ENCODE assay signal across 35 mouse cellular contexts in the genomic region with DNA sequence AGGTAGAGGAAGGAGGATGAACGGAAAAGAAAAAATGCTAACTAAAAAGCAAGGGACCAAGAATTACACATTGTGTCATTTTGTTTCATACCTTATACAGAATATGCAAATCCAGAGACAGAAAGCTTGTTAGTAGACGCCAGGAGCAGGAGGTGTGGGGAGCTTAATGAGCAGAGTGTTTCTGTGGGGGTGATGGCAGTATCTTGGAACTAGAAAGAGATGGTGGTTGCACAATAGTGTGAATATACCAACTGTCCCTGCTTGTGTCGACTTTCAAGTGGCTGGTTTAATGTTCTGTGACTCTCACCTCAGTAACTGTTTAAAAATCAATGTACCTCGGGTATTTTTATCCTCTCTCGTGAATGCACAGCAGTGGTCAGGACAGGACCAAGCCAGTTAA. TPM values are rescaled to one million over a fixed set of nuclear protein-coding genes. Genes with fewer than 3 reads are reported as not detected.
A peak's percentile ranks its signal among the peaks of the same experiment; 100 is the strongest.
DNase-seq lines count a peak whose midpoint lies in the region.
"Had no signal": no experiment of that assay in that cellular context is flagged by ENCODE, and none has a peak within 500 bp of the region (broad histone marks: within the 10 kb centered on the region; RNA-seq: fewer than 3 reads in every experiment).

No protein-coding gene starts in this region.

- peak; percentile 51 to 66 for DNase-seq in frontal cortex, adult 2 months (ENCODE audit: extremely low spot score in 1 of 2, low spot score in 1 of 2)
- no peak for DNase-seq in frontal cortex, postnatal 10 days (ENCODE audit: low spot score in 2 of 2)
- DNase-seq in left cerebral cortex, adult 9 months (ENCODE audit: low spot score in 2 of 2): peak; percentile 36 to 59
- DNase-seq in left cerebral cortex, postnatal 10 days (ENCODE audit: extremely low spot score in 1 of 2, low spot score in 2 of 2): no peak
- DNase-seq in brain, adult 2 months (ENCODE audit: low read depth, low spot score): peak; percentile 84
- peak; percentile 65 for DNase-seq in layer of hippocampus, adult 9-10 months (ENCODE audit: low spot score)
- no peak for DNase-seq in cerebellum, adult 9-10 months
- DNase-seq: adrenal gland, postnatal 36 days; cerebellum, adult 11-12 months; cerebellum, postnatal 25 days; embryo, embryonic 11 days; gastrocnemius, adult 2 months; kidney, adult 8-10 months; kidney, postnatal 10 days; lung, adult 18-20 months; lung, postnatal 10 days; retina, postnatal 1 day; spleen, adult 18-20 months; thymus, postnatal 14 days had no signal

- intact Hi-C loops in left cerebral cortex, postnatal 10 days (cut with DNase I): no loop called here

RNA-seq across cellular contexts. Expression of a gene that starts 25.7 kb away (rescaled TPM):
- 0.10 TPM in 1 of 2 replicates, not detected in the other for polyA plus RNA-seq in frontal cortex, adult 2 months (2012; rRNA removed)
- not detected for total RNA-seq in left cerebral cortex, postnatal 10 days (2021)
- total RNA-seq: gastrocnemius, adult 2 months; layer of hippocampus, postnatal 14 days had no signal
- polyA plus RNA-seq: CD4-positive, CD25-positive, alpha-beta regulatory T cell, adult 4 months; embryonic facial prominence, embryonic 13.5 days; erythroblast, embryonic 14.5 days; forebrain, embryonic 12.5 days; heart, embryonic 10.5 days; heart, postnatal 0 days; hindbrain, embryonic 15.5 days; intestine, embryonic 14.5 days; limb, embryonic 13.5 days; liver, embryonic 12.5 days; midbrain, embryonic 10.5 days; midbrain, embryonic 16.5 days; neural tube, embryonic 13.5 days had no signal

RNA-seq across cellular contexts. Expression of a gene that starts 52.7 kb away (rescaled TPM):
- polyA plus RNA-seq in frontal cortex, adult 2 months (2012; rRNA removed): 3.9 and 4.3 TPM in 2 replicates
- 1 to 10 TPM; 2.1 to 3.0 TPM for total RNA-seq in left cerebral cortex, postnatal 10 days (2021)
- total RNA-seq: adrenal gland, adult 18-20 months; adrenal gland, postnatal 36 days; hematopoietic stem cell, adult 5-6 weeks had no signal
- polyA plus RNA-seq: CD4-positive, CD25-positive, alpha-beta regulatory T cell, adult 4 months; erythroblast, embryonic 14.5 days; hindbrain, embryonic 15.5 days; intestine, embryonic 14.5 days; midbrain, embryonic 10.5 days; midbrain, embryonic 16.5 days had no signal

Comparison
In these comparisons a context has a peak if more than half of its experiments do, and no peak if none do; other contexts are left out.
1. DNase-seq: peak in frontal cortex, adult 2 months (2 of 2), left cerebral cortex, adult 9 months (2 of 2), brain, adult 2 months (single experiment) and layer of hippocampus, adult 9-10 months (single experiment); none in frontal cortex, postnatal 10 days (0 of 2), left cerebral cortex, postnatal 10 days (0 of 2) and cerebellum, adult 9-10 months (single experiment).